Mouse (Mus musculus): Measurements from ENCODE around the gene Nop16. TPM values are rescaled to one million over a fixed set of nuclear protein-coding genes. Genes with fewer than 3 reads are reported as not detected.

The Nop16 gene
- polyA plus RNA-seq, 1 experiment from 2014 or later, result 56.9 TPM

DNA sequence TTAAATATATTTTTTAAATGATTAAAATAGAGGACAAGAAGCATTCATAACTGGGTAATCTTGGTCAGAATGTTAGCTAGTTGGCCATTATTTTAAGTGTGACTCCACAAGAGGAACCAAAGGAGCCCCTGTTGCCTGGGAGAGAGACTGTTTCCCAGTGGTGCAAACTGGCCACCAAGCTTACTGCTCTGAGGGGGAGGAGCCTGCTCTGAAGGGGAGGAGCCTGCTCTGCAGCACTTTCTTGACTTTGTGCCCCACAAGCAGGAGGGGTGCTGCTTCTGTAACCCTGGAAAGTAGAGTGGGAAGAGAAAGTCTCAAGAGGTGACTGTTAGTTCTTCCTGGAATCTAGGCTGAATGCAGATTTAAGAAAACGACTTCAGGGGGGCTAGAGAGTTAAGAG is 20.6 kb downstream of the Nop16 start:
- Histone ChIP-seq H3K27me3 (replicated peaks) (peaks cover 4% of the 10 kb centered on the region; the same call in 1 of the 2 replicates), H3K27ac (no peak overlapping the region), H3K9ac (no peak overlapping the region), H3K4me3 (no peak overlapping the region), H3K4me1 (peaks cover 8% of the 10 kb centered on the region), H3K36me3 (replicated peaks) (no peaks in the 10 kb centered on the region), H3K9me3 (no peaks in the 10 kb centered on the region), H3K4me2 (no peak overlapping the region)
- ATAC-seq (replicated peaks), result no peak
- WGBS, result 38% methylated on average over 1 of the region's 1 CpGs

GRCm38 (mm10) chr13:54568380-54568779 is 21.5 kb downstream of the Nop16 start:
- no peaks in the 10 kb centered on the region for H3K36me3 ChIP-seq (replicated peaks)
- whole genome bisulfite sequencing, result 42% methylated on average over 5 of the region's 5 CpGs

GRCm38 (mm10) chr13:54565594-54566345 is 24.1 kb downstream of the Nop16 start:
- Histone ChIP-seq H3K9ac (no peak overlapping the region), H3K27me3 (replicated peaks) (no peaks in the 10 kb centered on the region), H3K27ac (peak overlapping the region; percentile 87), H3K4me3 (peak overlapping the region; percentile 93), H3K9me3 (no peaks in the 10 kb centered on the region), H3K4me1 (peaks cover 19% of the 10 kb centered on the region), H3K36me3 (replicated peaks) (peaks cover 12% of the 10 kb centered on the region; the same call in 1 of the 2 replicates), H3K4me2 (peak overlapping the region; percentile 76)
- peak; percentile 15 for ATAC-seq (replicated peaks)
- 41% methylated on average over 8 of the region's 8 CpGs for WGBS

More at GRCm38 (mm10) chr13:54568380-54568779, 21.5 kb downstream of the Nop16 start:
- Histone ChIP-seq H3K27ac (no peak overlapping the region), H3K4me3 (no peak overlapping the region), H3K4me2 (no peak overlapping the region), H3K9me3 (no peaks in the 10 kb centered on the region), H3K27me3 (replicated peaks) (no peaks in the 10 kb centered on the region), H3K4me1 (peaks cover 15% of the 10 kb centered on the region), H3K9ac (no peak overlapping the region)
- ATAC-seq (replicated peaks), result no peak

DNA sequence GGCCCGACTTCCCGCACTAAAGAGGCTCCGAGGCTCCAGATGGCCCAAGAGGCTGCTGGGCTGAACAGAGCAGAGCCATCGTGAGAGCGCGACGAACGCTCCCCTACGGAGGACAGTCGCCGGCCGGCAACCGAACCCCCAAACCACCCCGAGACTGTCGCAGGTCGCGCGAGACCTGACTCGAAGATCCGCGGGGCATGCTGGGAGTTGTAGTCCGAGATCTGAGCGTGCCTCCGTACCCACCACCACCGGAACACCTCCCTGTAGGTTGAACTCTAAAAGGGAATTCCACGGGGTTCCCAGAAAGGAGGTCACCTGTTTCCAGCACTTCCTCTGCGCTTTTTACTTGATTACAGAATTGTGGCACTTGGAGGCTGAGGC is 24.7 kb downstream of the Nop16 start, which contains the start of gene 4833439L19Rik:
Gene 4833439L19Rik, minus strand, starts transcription at position 235 of the 381 bp plus-strand sequence.
- peak within 1 kb of the TSS; percentile 87 for H3K27ac ChIP-seq
- H3K27me3 ChIP-seq (replicated peaks), result no peaks in the 10 kb centered on the region
- H3K4me2 ChIP-seq, result peak within 1 kb of the TSS; percentile 76
- H3K4me1 ChIP-seq, result peaks cover 19% of the 10 kb centered on the region
- H3K4me3 ChIP-seq, result peak within 1 kb of the TSS; percentile 93
- no peaks in the 10 kb centered on the region for H3K9me3 ChIP-seq
- peak; percentile 98 for ATAC-seq (replicated peaks)
- 0% methylated on average over 27 of the region's 27 CpGs for WGBS
- H3K36me3 ChIP-seq (replicated peaks), result peaks cover 18% of the 10 kb centered on the region; the same call in 1 of the 2 replicates
- H3K9ac ChIP-seq, result peak within 1 kb of the TSS; percentile 99

DNA sequence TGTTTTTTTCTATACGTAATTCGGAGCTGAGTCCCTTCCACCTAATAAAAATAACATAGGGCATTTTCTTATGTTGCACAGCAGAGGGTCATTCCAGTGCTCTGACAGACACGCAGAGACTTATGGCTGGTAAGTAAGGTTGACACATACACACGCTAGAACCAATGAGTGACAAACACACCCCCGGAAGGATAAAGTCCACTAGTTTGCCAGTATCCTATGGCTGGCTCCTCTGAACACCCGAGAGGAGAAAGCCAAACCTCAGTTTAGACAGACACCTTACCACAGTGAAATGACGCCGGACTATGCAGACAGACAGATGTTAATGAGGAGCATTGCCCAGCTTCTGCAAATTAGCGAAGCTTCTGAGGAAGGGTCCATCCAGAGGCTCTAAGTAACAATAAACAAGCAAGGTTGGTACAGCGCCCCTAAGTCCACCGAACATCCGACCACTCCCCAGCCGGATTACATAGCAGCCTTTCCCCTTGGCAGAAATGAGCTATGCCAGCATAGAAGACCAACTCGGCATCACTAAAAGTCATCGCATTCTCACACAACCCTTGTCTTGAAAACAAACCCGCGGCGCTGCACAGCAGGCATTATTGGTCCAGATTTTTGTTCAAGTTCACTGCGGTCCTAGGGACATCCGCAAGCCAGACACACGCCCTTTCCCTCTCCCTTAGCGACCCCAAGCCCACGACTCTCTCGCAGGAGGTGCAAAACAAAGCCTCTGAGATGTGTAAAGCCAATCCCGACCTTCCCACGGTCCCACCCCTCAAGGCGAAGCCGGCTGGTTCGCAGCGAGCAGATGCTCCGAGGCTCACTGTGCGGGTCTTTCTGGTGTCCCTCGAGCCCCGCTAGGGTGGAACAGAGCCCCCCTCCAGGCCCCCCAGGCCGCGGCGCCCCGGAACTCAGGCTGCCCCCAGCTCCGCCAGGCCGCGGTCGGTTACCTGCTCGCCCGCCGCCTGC is 25.4 kb downstream of the Nop16 start:
- peak overlapping the region; percentile 76 for H3K4me2 ChIP-seq
- no peaks in the 10 kb centered on the region for H3K9me3 ChIP-seq
- H3K4me1 ChIP-seq, result peaks cover 19% of the 10 kb centered on the region
- peak overlapping the region; percentile 87 for H3K27ac ChIP-seq
- WGBS, result 12% methylated on average over 45 of the region's 45 CpGs
- H3K27me3 ChIP-seq (replicated peaks), result no peaks in the 10 kb centered on the region
- peak; percentile 77 for ATAC-seq (replicated peaks)
- peaks cover 25% of the 10 kb centered on the region for H3K36me3 ChIP-seq (replicated peaks)
- H3K4me3 ChIP-seq, result peak overlapping the region; percentile 93
- peak overlapping the region; percentile 99 for H3K9ac ChIP-seq

DNA sequence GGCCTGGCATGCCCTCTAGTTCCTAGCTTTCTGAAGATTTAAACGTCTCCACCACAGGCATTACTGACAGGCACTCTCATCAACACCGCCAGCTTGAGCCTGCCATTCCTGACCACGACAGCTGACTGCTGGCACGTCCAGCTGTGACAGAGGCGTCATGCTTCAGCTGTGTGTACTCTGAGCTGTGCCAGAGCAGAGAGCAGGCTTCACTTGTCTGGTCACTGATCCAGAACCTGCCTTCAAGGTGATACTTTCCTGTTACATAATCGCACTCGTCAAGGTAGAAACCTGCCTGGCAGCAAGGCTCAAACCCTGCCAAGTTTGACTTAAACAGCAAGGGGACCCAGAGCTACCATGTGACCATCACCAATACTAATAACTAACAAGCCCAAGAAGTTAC is 27.3 kb downstream of the Nop16 start:
- H3K4me2 ChIP-seq, result no peak overlapping the region
- H3K4me3 ChIP-seq, result no peak overlapping the region
- H3K9ac ChIP-seq, result no peak overlapping the region
- WGBS, result 75% methylated on average over 7 of the region's 7 CpGs
- ATAC-seq (replicated peaks), result no peak
- H3K9me3 ChIP-seq, result no peaks in the 10 kb centered on the region
- peaks cover 44% of the 10 kb centered on the region for H3K36me3 ChIP-seq (replicated peaks)
- no peak overlapping the region for H3K27ac ChIP-seq
- H3K27me3 ChIP-seq (replicated peaks), result no peaks in the 10 kb centered on the region
- peaks cover 19% of the 10 kb centered on the region for H3K4me1 ChIP-seq

GRCm38 (mm10) chr13:54560608-54561007 is 29.3 kb downstream of the Nop16 start:
- Histone ChIP-seq H3K4me1 (peaks cover 16% of the 10 kb centered on the region), H3K27ac (no peak overlapping the region), H3K27me3 (replicated peaks) (no peaks in the 10 kb centered on the region), H3K36me3 (replicated peaks) (peaks cover 62% of the 10 kb centered on the region), H3K4me3 (no peak overlapping the region), H3K9me3 (no peaks in the 10 kb centered on the region), H3K9ac (no peak overlapping the region), H3K4me2 (no peak overlapping the region)
- 95% methylated on average over 7 of the region's 7 CpGs for WGBS
- ATAC-seq (replicated peaks), result no peak

DNA sequence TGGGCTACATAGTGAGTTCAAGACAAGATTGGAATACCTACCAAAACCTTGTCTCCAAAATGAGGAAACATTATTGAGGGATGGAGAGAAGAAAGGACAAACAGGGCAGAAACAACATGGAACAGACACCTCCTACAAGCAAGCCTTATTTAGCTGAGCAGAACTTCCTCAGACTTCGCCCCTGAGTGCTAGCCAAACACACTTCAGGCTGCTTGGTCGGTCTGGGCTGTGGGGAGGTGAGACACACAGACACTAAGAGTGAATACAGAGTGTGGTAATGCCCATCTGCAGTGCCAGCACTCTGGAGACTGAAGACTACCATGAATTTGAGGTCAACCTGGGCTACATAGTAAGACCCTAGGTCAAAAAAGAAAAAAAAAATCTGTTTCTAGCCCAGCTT is 30.2 kb downstream of the Nop16 start:
- Histone ChIP-seq H3K36me3 (replicated peaks) (peaks cover 64% of the 10 kb centered on the region), H3K4me2 (no peak overlapping the region), H3K9me3 (no peaks in the 10 kb centered on the region), H3K27me3 (replicated peaks) (no peaks in the 10 kb centered on the region), H3K27ac (no peak overlapping the region), H3K9ac (no peak overlapping the region), H3K4me1 (peaks cover 14% of the 10 kb centered on the region), H3K4me3 (no peak overlapping the region)
- ATAC-seq (replicated peaks), result no peak
- WGBS, result 91% methylated on average over 2 of the region's 2 CpGs

DNA sequence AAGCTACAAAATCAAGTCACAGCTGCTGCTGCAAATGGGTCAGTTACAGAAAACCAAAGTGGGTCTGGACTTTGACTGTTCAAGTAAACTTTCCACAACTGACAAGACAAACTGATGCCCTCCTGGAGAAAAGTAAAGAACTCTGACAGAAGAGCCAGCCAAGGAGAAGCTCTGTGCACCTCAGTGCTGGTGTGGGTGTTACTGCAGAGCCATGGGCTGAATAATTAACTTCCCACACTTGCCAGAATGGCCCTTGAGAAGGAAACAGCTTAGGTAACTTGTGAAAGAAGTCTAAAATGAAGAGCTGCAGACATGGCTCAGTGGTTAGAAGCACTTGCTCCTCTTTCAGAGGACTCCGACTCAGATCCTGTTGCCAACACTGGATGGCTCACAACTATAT is 32.2 kb downstream of the Nop16 start:
- no peaks in the 10 kb centered on the region for H3K9me3 ChIP-seq
- no peak overlapping the region for H3K9ac ChIP-seq
- no peaks in the 10 kb centered on the region for H3K27me3 ChIP-seq (replicated peaks)
- WGBS, result 100% methylated on average over 1 of the region's 1 CpGs
- ATAC-seq (replicated peaks), result no peak
- H3K4me3 ChIP-seq, result no peak overlapping the region
- H3K36me3 ChIP-seq (replicated peaks), result peaks cover 80% of the 10 kb centered on the region
- H3K27ac ChIP-seq, result no peak overlapping the region
- no peaks in the 10 kb centered on the region for H3K4me1 ChIP-seq
- H3K4me2 ChIP-seq, result no peak overlapping the region

DNA sequence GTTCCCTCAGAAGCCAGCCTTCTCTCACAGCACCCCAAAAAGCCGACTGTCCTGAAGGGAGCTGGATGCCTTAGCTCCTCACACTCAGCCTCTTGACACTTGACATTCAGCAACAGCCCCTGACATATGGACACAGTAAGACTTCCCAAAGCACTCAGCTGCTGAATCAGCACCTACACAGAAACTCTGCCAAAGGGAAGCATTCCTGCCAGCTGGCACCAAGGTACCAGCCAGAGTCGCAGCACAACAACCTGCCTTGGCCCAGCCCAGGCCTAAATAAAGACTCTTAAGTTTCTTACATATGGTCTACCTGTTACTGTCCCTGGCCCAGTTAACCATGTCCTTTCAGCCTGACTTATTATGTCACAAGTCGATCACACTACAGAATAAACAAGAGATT is 33.1 kb downstream of the Nop16 start:
- Histone ChIP-seq H3K9me3 (no peaks in the 10 kb centered on the region), H3K4me3 (no peak overlapping the region), H3K27ac (no peak overlapping the region), H3K4me2 (no peak overlapping the region), H3K36me3 (replicated peaks) (peaks cover 83% of the 10 kb centered on the region), H3K9ac (no peak overlapping the region), H3K4me1 (no peaks in the 10 kb centered on the region), H3K27me3 (replicated peaks) (no peaks in the 10 kb centered on the region)
- no peak for ATAC-seq (replicated peaks)
- WGBS, result 95% methylated on average over 3 of the region's 3 CpGs

GRCm38 (mm10) chr13:54556176-54556575 is 33.7 kb downstream of the Nop16 start:
- Histone ChIP-seq H3K4me1 (no peaks in the 10 kb centered on the region), H3K4me2 (no peak overlapping the region), H3K4me3 (no peak overlapping the region), H3K36me3 (replicated peaks) (peaks cover 84% of the 10 kb centered on the region), H3K27me3 (replicated peaks) (no peaks in the 10 kb centered on the region), H3K9me3 (no peaks in the 10 kb centered on the region), H3K9ac (no peak overlapping the region), H3K27ac (no peak overlapping the region)
- WGBS, result 95% methylated on average over 9 of the region's 9 CpGs
- ATAC-seq (replicated peaks), result no peak

GRCm38 (mm10) chr13:54548036-54548435 is 41.9 kb downstream of the Nop16 start:
- Histone ChIP-seq H3K4me3 (no peak overlapping the region), H3K4me2 (no peak overlapping the region), H3K4me1 (no peaks in the 10 kb centered on the region), H3K27me3 (replicated peaks) (no peaks in the 10 kb centered on the region), H3K9me3 (no peaks in the 10 kb centered on the region), H3K36me3 (replicated peaks) (peaks cover 62% of the 10 kb centered on the region), H3K9ac (no peak overlapping the region), H3K27ac (no peak overlapping the region)
- WGBS, result 89% methylated on average over 7 of the region's 7 CpGs
- ATAC-seq (replicated peaks), result no peak

Measured in midbrain, embryonic 15.5 days (tissue).